Mouse (Mus musculus): Measurements from ENCODE around the gene Senp1. TPM values are rescaled to one million over a fixed set of nuclear protein-coding genes. Genes with fewer than 3 reads are reported as not detected.

Senp1 gene
- polyA plus RNA-seq, 1 experiment: 9.9 TPM

- H3K4me1 ChIP-seq (ENCODE audit: control insufficient read depth, insufficient read depth, insufficient read length): no peaks in the 10 kb centered on the region
- 93% methylated on average over 4 of the region's 4 CpGs for WGBS
- no peak for DNase-seq (ENCODE audit: low read depth in 1 of 2, low spot score in 2 of 2)
- no peak overlapping the region for H3K4me3 ChIP-seq (ENCODE audit: extremely low read depth, insufficient read depth, insufficient read length)
- H3K27ac ChIP-seq (ENCODE audit: insufficient read depth, low read length): no peak overlapping the region
- H3K27me3 ChIP-seq (ENCODE audit: control insufficient read depth, insufficient read depth, low read length): no peaks in the 10 kb centered on the region
- TF ChIP-seq CTCF (IDR thresholded peaks at IDR 0.05; ENCODE audit: extremely low read depth, insufficient read depth, insufficient read length, insufficient replicate concordance) (no peak), POLR2A (IDR thresholded peaks at IDR 0.05; ENCODE audit: low read depth, low read length) (no peak)
- H3K36me3 ChIP-seq (ENCODE audit: control insufficient read depth, insufficient read depth, low read length): peaks cover 17% of the 10 kb centered on the region; the same call in 1 of the 2 replicates
Observed at GRCm38 (mm10) chr15:98134034-98134433, 40.5 kb upstream of the Senp1 start.

DNA sequence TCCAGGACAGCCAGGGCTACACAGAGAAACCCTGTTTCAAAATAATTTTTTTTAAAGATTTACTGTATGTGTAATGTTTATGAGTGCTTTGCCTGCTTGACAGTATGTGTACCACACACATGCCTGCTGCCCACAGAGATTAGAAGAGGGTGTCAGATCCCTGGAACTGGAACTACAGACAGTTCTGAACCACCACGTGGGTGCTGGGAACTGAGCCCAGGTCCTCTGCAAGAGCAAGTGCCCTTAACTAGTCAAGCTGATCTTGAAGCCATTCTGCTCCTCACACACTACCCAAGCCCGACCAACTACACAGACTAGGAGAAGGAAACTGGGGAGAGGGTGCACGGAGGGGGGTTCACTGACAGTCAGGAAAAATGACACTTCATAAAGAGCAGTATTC lies 39.9 kb upstream of the Senp1 start:
- H3K36me3 ChIP-seq (ENCODE audit: control insufficient read depth, insufficient read depth, low read length): peaks cover 17% of the 10 kb centered on the region; the same call in 1 of the 2 replicates
- no peak overlapping the region for H3K27ac ChIP-seq (ENCODE audit: insufficient read depth, low read length)
- no peaks in the 10 kb centered on the region for H3K27me3 ChIP-seq (ENCODE audit: control insufficient read depth, insufficient read depth, low read length)
- no peak overlapping the region for H3K4me3 ChIP-seq (ENCODE audit: extremely low read depth, insufficient read depth, insufficient read length)
- DNase-seq (ENCODE audit: low read depth in 1 of 2, low spot score in 2 of 2): no peak
- TF ChIP-seq CTCF (IDR thresholded peaks at IDR 0.05; ENCODE audit: extremely low read depth, insufficient read depth, insufficient read length, insufficient replicate concordance) (no peak), POLR2A (IDR thresholded peaks at IDR 0.05; ENCODE audit: low read depth, low read length) (no peak)
- WGBS: 90% methylated on average over 3 of the region's 3 CpGs
- no peaks in the 10 kb centered on the region for H3K4me1 ChIP-seq (ENCODE audit: control insufficient read depth, insufficient read depth, insufficient read length)

DNA sequence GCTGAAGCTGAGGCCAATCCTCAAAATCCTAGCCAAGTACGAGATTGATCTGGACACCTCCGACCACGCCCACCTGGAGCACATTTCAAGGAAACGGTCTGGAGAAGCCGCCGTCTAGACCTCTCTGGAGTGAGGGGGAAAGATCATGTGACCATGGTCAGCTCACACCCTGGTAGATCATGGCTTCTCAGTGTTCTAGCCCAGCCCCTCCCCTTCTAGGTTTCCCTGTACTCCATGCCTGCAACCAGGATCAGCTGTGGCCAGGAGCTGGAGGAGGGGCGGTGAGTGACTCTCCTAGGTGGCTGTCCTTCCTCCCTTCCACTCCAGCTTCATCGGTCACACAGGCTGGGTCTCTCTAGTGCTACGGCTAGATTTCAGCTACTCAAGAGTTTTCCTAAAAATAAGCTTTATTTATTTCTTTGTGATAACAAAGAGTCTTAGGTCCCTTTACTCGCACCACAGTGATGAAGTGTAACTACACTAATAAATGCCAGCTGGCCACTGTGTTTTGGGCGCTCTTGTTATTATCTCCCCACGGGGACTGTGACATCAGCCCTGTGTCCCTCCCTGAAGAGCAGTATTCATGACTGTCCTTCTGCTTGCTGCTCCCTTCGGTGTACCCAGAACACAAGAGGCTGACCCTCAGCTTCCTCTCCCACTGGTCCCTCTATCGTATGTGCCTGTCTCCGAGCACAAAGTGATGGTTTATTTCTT lies 38.6 kb upstream of the Senp1 start:
- 94% methylated on average over 15 of the region's 15 CpGs for WGBS

DNA sequence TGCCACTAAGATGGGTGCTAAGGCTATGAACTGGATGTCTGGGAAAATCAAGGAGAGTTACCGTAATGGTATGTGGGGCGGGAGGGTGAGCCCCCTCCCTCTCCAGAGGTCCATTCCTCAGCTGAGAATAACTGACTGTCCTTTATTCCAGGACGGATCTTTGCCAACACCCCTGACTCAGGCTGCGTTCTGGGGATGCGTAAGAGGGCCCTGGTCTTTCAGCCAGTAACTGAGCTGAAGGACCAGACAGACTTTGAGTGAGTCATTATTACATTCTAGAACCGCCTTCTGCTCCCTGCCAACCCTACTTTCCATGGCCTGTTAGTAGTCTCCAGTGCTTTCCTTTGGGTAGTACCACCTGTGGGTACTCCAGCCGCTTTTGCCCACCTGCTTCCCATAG lies 37.9 kb upstream of the Senp1 start:
- Histone ChIP-seq H3K4me3 (ENCODE audit: extremely low read depth, insufficient read depth, insufficient read length) (no peak overlapping the region), H3K36me3 (ENCODE audit: control insufficient read depth, insufficient read depth, low read length) (peaks cover 17% of the 10 kb centered on the region; the same call in 1 of the 2 replicates), H3K4me1 (ENCODE audit: control insufficient read depth, insufficient read depth, insufficient read length) (no peaks in the 10 kb centered on the region), H3K27ac (ENCODE audit: insufficient read depth, low read length) (no peak overlapping the region), H3K27me3 (ENCODE audit: control insufficient read depth, insufficient read depth, low read length) (no peaks in the 10 kb centered on the region)
- WGBS: 95% methylated on average over 7 of the region's 7 CpGs
- TF ChIP-seq POLR2A (IDR thresholded peaks at IDR 0.05; ENCODE audit: low read depth, low read length): no peak
- no peak for TF ChIP-seq CTCF (IDR thresholded peaks at IDR 0.05; ENCODE audit: extremely low read depth, insufficient read depth, insufficient read length, insufficient replicate concordance)
- no peak for DNase-seq (ENCODE audit: low read depth in 1 of 2, low spot score in 2 of 2)

More for the DNA sequence above, 38.6 kb upstream of the Senp1 start:
- TF ChIP-seq POLR2A (IDR thresholded peaks at IDR 0.05; ENCODE audit: low read depth, low read length) (no peak), CTCF (IDR thresholded peaks at IDR 0.05; ENCODE audit: extremely low read depth, insufficient read depth, insufficient read length, insufficient replicate concordance) (no peak)
- H3K4me1 ChIP-seq (ENCODE audit: control insufficient read depth, insufficient read depth, insufficient read length): no peaks in the 10 kb centered on the region
- DNase-seq (ENCODE audit: low read depth in 1 of 2, low spot score in 2 of 2): no peak
- H3K4me3 ChIP-seq (ENCODE audit: extremely low read depth, insufficient read depth, insufficient read length): no peak overlapping the region
- H3K27ac ChIP-seq (ENCODE audit: insufficient read depth, low read length): no peak overlapping the region
- peaks cover 17% of the 10 kb centered on the region; the same call in 1 of the 2 replicates for H3K36me3 ChIP-seq (ENCODE audit: control insufficient read depth, insufficient read depth, low read length)
- no peaks in the 10 kb centered on the region for H3K27me3 ChIP-seq (ENCODE audit: control insufficient read depth, insufficient read depth, low read length)

DNA sequence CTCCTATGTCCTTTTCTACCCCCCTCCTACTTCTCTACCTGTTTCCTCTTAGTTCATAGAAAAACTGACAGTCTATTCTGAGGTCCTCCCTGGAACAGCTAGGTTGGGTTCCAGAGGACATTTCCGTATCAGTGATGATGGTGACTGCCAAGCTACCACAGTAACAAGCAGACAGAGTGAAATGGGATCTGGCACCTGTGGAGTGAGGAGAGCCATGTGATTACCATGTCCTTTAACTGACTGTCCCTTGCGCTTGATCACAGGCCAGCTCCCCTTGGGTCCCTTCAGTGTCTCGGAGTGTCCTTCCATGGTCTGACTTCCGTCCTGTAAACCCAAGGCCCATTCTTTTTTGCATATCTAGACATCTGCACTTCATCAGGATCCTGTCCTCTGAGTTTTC lies 37.5 kb upstream of the Senp1 start:
- WGBS: 92% methylated on average over 4 of the region's 4 CpGs
- no peak for TF ChIP-seq CTCF (IDR thresholded peaks at IDR 0.05; ENCODE audit: extremely low read depth, insufficient read depth, insufficient read length, insufficient replicate concordance)
- TF ChIP-seq POLR2A (IDR thresholded peaks at IDR 0.05; ENCODE audit: low read depth, low read length): no peak

DNA sequence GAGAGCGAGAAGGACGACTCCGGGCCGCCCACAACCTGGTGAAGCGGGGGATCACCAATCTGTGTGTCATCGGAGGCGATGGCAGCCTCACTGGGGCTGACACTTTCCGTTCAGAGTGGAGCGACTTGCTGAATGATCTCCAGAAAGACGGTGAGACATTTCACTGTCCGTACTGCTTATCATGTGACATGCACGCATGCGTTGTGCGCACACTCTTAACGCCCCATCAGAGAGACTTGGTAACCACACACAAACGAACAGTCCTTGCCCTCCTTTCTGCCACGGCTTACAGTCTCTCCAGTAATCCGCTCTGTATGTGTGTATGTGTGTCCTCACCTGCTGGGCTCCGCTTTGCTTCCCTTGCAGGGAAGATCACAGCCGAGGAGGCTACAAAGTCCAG lies 27.3 kb upstream of the Senp1 start:
- 96% methylated on average over 20 of the region's 20 CpGs for WGBS
- no peak for DNase-seq (ENCODE audit: low read depth in 1 of 2, low spot score in 2 of 2)
- Histone ChIP-seq H3K27ac (ENCODE audit: insufficient read depth, low read length) (no peak overlapping the region), H3K4me1 (ENCODE audit: control insufficient read depth, insufficient read depth, insufficient read length) (no peaks in the 10 kb centered on the region), H3K36me3 (ENCODE audit: control insufficient read depth, insufficient read depth, low read length) (0 out of 2 replicates have a peak, but pooled peaks cover 1% of the 10 kb centered on the region), H3K27me3 (ENCODE audit: control insufficient read depth, insufficient read depth, low read length) (no peaks in the 10 kb centered on the region), H3K4me3 (ENCODE audit: extremely low read depth, insufficient read depth, insufficient read length) (no peak overlapping the region)
- no peak for TF ChIP-seq POLR2A (IDR thresholded peaks at IDR 0.05; ENCODE audit: low read depth, low read length)
- no peak for TF ChIP-seq CTCF (IDR thresholded peaks at IDR 0.05; ENCODE audit: extremely low read depth, insufficient read depth, insufficient read length, insufficient replicate concordance)

More for the DNA sequence above, 37.5 kb upstream of the Senp1 start:
- Histone ChIP-seq H3K27ac (ENCODE audit: insufficient read depth, low read length) (no peak overlapping the region), H3K36me3 (ENCODE audit: control insufficient read depth, insufficient read depth, low read length) (peaks cover 13% of the 10 kb centered on the region; the same call in 1 of the 2 replicates), H3K4me1 (ENCODE audit: control insufficient read depth, insufficient read depth, insufficient read length) (no peaks in the 10 kb centered on the region), H3K27me3 (ENCODE audit: control insufficient read depth, insufficient read depth, low read length) (no peaks in the 10 kb centered on the region), H3K4me3 (ENCODE audit: extremely low read depth, insufficient read depth, insufficient read length) (no peak overlapping the region)
- no peak for DNase-seq (ENCODE audit: low read depth in 1 of 2, low spot score in 2 of 2)

DNA sequence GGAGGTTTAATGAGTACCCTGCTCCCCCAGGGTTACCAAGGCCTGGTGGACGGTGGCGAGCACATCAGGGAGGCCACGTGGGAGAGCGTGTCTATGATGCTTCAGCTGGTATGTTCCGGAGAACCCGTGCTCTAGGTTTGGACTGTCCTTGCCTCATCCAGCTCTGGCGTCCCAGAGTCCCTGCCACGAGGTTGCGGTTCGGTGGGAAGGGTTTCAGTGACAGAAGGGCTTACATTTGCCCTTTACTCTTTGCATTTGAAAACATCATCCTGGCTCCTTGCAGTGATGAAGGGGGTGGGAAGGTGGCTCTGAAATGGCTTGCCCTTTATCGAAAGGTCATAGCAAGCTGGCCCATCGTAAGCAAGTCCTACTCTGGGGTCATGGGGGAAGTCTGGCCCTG lies 25.8 kb upstream of the Senp1 start:
- Histone ChIP-seq H3K4me3 (ENCODE audit: extremely low read depth, insufficient read depth, insufficient read length) (no peak overlapping the region), H3K36me3 (ENCODE audit: control insufficient read depth, insufficient read depth, low read length) (0 out of 2 replicates have a peak, but pooled peaks cover 1% of the 10 kb centered on the region), H3K27me3 (ENCODE audit: control insufficient read depth, insufficient read depth, low read length) (no peaks in the 10 kb centered on the region), H3K27ac (ENCODE audit: insufficient read depth, low read length) (no peak overlapping the region), H3K4me1 (ENCODE audit: control insufficient read depth, insufficient read depth, insufficient read length) (no peaks in the 10 kb centered on the region)
- 97% methylated on average over 12 of the region's 12 CpGs for WGBS
- TF ChIP-seq CTCF (IDR thresholded peaks at IDR 0.05; ENCODE audit: extremely low read depth, insufficient read depth, insufficient read length, insufficient replicate concordance): no peak
- TF ChIP-seq POLR2A (IDR thresholded peaks at IDR 0.05; ENCODE audit: low read depth, low read length): no peak
- DNase-seq (ENCODE audit: low read depth in 1 of 2, low spot score in 2 of 2): no peak
